Mouse (Mus musculus) cortical plate, adult 2 months (tissue): ENCODE data around the gene Erich6b.

ENCODE experiments used
- CTCF ChIP-seq: fragments of 200-500 bp; IDR thresholded peaks from 2 replicates; pipeline ENCODE4 v1.5.1; 2011; ENCODE audit warnings: mild to moderate bottlenecking, control low read depth, low read length; ENCODE audit not compliant: insufficient read depth; ENCODE audit errors: extremely low read depth
- POLR2A ChIP-seq: fragments of 200-500 bp; IDR thresholded peaks from 2 replicates; pipeline ENCODE4 v1.6.1; 2011; ENCODE audit warnings: mild to moderate bottlenecking, low read length, control low read depth; ENCODE audit not compliant: insufficient read depth; ENCODE audit errors: extremely low read depth

- TF ChIP-seq CTCF (no peak), POLR2A (no peak)
Measured at GRCm38 (mm10) chr14:75646968-75647829, 5.1 kb downstream of the Erich6b start.
